Mouse (Mus musculus) adrenal gland, postnatal 36 days (tissue): ENCODE measurements around the gene Gm20518. TPM values are rescaled to one million over a fixed set of nuclear protein-coding genes. Genes with fewer than 3 reads are reported as not detected.
A peak's percentile ranks its signal among the peaks of the same experiment; 100 is the strongest.

Experiments
- DNase-seq, 2 experiments: peaks; one replicate each; pipeline ENCODE4 v3.0.0; 2021; ENCODE audit warnings: mixed read lengths in 1 of 2
- total RNA-seq, 2 experiments: library from RNA; stranded (reverse); gene quantifications; 2 replicates each; pipeline ENCODE4 v1.2.3; 2021

Gene Gm20518
- total RNA-seq, 2 experiments from 2014 or later = 0.20 to 0.40 TPM

DNA sequence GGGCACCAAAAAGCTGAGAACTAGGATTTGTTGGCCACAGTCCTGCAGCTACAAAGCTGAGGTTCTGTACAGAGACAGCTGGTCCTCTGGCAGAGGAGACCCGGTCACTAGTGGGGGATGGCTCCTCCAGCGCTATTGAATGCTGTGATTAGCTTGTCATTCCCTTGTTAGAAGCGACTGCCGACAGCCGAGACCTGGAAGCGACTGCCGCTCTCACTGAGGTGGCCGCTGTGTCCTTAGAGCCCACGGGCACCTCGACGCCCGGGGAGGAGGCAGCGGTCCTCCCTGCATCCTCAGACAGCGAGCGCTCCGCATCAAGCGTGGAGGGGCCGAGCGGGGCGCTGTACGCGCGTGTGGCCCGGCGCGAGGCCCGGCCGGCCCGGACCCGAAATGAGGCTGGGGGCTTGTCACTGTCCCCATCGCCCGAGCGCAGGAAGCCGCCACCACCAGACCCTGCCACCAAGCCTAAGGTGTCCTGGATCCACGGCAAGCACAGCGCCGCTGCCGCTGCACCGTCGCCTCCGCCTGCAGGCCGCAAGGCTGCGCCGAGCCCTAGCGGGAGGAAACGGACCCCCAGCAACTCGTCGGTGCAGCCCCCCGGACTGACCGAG, 84.8 kb downstream of the Gm20518 start:
- DNase-seq = peak; percentile 13 to 24

DNA sequence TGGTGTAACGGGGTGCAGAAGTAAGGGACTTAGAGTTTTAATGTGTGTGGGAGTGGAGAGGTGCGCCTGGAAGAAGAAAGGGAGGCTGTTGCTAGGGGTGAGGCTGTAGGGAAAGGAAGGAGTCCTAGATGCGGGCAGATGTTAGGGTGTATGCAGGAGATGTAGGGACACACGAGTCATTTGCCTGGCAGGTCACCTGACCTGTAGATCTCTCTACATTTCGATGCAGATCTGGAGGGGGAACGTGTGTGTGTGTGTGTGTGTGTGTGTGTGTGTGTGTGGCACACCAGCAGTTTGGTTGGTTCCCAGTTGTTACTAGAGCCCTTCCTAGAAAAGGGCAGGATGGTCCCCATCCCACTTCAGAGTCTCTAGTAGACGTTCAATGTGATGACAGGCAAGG, 86.5 kb downstream of the Gm20518 start:
- no peak for DNase-seq

DNA sequence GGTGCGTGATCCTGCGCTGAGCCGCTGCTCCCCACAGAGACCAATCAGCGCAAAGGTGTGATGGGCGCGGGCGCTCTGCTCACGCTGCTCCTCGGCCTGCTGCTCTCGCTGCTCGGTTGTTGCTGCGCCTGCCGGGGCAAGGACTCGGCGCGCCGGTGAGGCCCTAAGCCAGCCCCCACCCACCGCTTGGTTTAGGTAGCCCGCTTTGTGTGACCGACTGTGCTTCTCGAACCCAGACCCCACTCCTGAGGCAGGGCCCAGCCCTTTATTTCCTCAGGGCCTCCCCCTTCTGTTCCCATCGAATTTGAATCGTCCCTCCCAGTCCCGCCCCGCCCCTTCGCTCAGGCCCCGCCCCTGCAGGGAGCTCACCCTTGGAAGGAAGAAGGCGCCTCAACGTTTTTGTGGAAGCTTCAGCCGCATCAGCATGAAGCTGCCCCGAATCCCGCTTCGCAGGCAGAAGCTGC, 87.0 kb downstream of the Gm20518 start:
- peak; percentile 41 to 58 for DNase-seq

DNA sequence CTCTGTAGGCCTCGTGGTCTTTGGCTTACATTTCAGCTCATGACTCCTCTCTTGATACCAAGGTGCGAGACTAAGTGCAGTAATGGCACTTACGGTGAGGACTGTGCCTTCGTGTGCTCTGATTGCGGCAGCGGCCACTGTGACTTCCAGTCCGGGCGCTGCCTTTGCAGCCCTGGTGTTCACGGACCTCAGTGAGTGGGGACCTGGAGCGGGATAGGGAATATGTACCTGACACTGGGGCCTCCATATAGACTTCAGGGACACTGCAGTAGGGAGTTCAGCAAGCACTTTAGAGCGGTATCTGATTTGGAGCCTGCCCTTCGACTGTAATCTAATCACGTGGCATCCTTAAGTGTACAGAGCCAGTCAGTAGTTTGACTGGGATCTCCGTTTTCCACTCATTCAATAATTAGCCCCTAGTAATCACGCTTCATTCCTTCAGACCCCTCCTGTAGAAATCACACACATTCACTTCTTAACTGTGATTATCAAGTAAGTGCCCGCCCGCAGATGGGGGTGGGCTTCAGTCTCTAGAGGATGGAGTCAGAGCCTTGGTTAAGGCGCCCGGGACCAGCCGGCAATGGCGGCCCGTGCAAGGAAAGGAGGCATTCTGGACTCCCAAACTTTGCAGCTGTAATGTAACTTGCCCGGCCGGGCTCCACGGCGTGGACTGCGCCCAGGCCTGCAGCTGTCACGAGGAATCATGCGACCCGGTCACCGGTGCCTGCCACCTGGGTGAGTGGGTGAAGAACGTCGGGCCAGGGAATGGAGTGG, 87.6 kb downstream of the Gm20518 start:
- DNase-seq = no peak

DNA sequence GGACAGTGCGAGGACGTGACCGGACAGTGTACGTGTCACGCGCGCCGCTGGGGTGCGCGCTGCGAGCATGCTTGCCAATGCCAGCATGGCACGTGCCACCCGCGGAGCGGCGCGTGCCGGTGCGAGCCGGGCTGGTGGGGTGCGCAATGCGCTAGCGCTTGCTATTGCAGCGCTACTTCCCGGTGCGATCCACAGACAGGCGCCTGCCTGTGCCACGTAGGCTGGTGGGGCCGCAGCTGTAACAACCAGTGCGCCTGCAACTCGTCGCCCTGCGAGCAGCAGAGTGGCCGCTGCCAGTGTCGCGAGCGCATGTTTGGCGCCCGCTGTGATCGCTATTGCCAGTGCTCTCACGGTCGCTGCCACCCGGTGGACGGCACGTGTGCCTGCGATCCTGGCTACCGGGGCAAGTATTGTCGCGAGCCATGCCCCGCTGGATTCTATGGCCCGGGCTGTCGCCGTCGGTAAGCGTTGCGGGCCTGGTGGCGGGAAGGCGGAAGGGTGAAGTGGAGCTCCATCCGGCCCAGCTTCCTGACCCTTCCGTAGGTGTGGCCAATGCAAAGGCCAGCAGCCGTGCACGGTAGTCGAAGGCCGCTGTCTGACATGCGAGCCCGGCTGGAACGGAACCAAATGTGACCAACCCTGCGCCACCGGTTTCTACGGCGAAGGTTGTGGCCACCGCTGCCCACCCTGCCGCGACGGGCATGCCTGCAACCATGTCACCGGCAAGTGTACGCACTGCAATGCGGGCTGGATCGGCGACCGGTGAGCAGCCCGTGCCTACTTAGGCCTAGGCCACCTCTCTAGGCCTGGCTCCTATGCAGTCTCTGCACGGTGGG, 88.4 kb downstream of the Gm20518 start:
- peak; percentile 58 for DNase-seq

DNA sequence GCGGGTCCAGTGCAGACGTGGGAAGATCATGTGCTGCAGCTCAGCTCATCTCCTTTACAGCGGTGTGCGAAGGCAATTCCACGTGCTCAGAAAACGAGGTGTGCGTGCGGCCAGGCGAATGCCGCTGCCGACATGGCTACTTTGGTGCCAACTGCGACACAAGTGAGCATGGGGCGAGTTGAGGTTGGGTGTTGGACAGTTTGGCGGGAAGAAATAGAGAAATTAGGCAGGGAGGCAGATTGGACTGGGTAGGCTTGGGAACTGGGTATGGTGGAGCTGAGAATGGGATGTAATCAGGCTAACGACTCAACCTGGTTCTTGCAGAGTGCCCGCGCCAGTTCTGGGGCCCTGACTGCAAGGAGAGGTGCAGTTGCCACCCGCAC, 89.0 kb downstream of the Gm20518 start:
- DNase-seq = no peak

DNA sequence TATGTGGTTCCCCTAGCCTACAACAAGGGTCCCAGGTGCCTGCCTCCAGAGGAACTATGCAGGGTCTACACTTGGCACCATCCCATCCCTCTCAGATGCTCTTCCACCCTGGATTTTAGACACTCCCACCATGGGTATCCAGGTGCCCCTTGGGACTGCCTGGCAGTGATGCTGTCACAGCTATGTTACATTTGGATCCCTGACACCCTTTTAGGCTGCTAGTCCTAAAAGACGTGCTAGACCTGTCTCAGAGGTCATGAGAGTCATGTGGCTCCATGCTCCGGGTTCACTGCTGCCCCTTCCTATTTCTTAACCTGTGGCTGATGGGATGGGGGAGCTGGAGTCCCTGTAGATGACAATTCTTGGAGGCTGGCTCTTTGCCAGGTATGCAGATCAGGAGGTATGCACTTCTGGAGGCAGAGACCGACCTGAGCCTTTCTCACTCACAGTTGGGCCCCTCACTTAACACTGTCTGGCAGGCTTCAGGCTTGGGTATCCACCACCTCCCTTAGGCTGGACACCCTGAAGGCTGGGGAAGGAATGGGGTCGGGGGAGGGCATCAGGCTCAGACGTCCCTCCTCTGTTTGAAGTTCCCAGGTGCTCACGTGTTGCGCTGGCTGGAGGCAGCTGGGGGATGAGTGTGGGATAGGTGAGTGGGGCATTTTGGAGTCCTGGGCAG, 89.6 kb downstream of the Gm20518 start:
- DNase-seq = no peak

DNA sequence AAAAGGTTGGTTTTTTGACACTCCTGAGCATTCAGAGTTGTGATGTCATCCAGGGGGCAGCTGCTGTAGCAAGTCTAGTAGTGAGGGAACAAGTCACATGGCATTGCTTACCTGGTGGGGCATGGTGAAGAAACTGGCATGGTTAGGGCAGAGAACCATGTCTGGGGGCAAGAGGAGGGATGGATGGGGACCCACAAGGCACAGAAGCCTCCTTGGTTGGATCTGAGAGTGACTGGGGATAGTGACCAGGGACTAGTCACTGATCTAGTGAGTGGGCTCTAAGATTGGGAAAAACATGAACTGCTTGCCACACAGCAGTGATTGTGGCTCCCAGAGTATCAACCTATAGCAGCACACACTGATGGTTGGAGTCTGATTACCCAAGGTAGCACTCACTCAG, 91.9 kb downstream of the Gm20518 start:
- no peak for DNase-seq

DNA sequence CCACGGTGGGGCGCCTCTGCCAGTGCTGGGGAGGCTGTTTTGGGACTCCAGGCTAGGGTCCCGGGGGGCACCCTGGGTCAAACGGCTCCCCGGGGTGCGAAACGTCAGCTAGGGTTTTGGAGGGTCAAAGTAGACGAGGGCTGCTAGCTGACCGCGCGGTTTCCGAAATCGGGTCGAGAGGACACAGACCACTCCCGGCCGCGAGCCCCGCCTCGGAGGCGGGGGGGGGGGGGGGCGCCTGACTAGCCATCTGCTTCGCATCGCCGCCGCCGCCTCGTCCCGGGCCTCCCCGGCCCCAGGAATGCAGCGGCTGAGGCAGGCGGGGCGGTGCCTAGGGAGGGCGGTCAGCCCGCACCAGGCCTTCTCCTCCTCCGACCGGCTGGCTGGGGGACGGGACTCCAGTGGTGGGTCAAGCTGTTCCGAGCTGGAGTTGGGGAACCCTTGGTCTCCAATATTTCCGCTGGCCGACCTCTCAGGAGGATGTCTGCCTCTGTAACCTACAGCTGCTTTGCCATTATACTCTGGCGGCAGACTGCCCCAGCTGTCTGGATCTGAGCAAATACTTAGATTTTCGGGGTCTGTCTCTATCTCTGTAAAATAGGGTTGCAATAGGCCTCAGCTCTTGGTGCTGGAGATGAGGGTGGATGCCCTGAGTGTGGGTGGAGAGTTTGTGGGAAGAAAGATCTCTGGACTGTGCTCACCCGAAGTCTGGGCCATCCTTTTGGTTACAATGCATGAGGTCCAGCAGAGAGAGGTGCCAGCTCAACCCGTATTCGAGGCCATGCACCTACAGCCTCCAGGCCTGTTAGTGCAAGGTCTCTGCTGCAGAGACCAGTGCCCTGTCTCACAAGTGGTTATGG, 92.9 kb downstream of the Gm20518 start:
- DNase-seq = peak; percentile 44 to 57

DNA sequence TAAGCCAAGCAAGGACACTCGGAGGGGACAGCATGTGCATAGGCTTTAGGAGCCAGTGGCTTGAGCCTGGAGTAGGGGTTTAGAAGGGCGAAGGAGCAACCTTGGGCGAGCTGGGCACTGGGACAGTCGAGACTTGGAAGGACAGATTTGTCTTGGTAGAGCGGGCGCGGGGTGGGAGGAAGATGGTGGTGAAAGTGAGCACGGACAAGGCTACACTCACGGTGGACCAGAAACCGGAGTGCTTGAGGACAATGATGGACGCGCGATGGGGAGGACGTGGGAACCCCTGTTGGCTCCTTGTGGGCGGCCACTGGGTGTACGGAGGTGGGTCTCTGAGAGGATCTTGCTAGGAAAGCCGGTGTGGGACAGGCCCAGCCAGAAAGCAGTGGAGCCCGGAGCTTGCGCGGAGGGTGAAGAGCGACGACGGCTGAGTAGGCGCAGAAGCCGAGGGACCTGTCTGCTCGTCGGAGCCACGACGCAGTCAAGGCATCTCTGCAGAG, 93.6 kb downstream of the Gm20518 start:
- DNase-seq = peak in 1 of 2 experiments; percentile 11

DNA sequence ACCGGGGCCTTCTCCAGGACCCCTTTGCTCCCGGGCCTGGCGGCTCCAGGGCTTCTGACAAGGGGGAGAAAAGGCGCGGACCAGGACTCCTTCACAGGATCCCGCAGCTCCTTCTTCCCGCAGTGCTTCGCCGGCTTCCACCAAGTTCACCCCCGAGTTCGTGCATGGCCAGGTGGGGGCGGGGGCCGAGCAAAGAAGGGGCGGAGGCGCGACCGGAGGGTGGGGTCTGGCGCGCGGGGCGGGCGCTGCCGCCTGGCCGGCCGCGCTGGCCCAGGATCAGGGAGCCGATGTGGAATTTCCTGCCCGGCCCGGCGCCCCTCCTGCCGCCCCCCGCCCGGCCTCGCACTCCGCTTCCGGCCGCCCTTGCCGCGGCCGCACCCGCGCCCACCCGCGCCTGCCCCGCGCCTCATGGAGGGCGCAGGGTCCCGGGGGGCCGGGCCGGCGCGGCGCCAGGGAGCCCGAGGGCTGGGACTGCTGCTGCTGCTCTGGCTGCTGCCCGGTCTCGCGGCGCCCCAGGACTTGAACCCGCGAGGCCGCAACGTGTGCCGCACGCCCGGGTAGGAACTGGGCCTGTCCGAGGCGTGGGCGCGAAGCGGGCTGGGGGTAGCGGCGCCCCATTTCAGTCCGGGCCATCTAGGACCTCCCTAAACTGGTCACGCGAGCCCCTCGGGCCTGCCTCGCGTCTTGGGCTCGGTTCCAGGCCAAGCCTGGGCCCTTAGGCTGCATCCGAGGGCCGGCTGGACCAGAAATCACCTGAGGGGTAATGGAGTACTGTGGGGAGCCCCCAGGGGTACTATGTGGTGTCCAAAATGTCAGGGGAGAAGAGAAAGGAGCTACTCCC, 94.3 kb downstream of the Gm20518 start, which contains the start of gene Scarf2:
Scarf2 (plus strand) TSS at position 312 of the 841 bp plus-strand sequence.
- peak; percentile 49 to 64 for DNase-seq

DNA sequence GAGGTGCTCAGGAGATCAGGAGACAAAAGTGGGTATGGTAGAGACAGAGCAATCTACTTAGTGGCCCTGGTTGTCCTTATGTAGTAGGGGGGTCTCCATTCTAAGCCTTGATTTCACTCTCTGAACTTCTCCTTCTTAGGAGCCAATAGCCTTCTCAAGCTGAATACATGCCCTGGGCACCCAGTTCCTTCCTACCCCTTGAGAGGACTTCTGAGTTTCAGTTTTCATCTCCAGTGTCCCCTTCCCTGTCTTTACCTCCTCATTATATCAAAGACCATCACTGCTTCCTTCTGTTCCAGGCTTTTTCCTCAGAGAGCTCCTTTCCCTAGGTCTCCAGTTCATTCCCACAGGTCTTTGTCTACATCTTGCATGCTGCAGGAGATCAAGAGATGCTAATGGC, 95.0 kb downstream of the Gm20518 start:
- no peak for DNase-seq

DNA sequence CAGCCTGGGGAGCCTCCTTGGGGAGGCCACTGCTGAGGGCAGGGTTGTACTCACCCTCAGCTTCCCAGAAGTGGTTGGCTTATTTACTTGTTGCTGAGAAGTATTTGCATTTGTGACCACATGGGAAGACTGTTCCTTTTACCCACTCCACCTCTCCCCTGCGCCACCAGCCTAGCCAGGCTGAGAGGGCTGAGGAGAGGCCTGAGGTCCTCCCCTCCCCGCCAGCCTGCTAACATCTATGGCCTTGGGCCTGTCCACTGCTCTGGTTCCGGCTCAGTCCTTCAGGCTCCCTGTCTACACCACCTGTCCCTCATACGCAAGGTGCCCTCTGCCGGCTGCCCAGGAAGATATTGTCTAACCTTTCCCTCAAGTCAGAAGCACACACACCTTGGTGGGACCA, 95.8 kb downstream of the Gm20518 start:
- DNase-seq = no peak

DNA sequence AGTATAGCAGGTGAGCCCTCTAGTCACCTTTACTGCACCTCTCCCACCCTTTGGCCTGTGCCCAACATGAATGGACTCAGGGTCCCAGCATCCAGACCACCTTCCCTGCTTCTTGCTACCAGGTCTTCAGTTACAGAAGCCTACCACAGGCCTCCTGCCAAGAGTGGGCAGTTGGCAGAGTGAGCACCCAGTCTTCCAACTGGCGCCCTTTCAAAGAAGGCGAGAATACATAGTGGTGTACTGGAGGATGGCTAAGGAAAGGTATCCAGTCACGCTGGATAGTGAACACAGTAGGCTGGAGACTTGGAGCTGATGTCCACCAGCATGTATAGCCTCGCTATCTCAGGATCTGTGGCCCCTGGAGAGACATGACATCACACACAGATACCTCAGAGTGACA, 97.4 kb downstream of the Gm20518 start:
- no peak for DNase-seq

DNA sequence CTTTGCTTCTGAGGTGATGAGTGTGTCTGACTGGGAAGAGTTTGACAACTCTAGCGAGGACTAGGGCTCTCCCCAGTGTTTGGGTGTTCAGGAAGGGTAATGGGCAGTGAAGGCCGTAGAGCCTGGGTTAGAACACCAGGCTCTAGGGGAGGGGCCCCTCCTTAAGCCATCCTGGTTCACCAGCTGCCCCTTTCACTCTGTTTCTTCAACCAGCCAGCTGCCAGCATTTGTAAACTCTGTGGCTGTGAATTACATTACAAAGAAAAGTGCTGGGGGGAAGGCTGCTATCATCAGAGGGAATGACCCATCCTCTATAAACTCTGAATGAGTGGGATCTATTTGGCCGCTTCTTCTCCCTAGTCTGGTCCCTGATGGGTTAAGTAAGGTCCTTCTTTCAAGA, 98.7 kb downstream of the Gm20518 start:
- no peak for DNase-seq

DNA sequence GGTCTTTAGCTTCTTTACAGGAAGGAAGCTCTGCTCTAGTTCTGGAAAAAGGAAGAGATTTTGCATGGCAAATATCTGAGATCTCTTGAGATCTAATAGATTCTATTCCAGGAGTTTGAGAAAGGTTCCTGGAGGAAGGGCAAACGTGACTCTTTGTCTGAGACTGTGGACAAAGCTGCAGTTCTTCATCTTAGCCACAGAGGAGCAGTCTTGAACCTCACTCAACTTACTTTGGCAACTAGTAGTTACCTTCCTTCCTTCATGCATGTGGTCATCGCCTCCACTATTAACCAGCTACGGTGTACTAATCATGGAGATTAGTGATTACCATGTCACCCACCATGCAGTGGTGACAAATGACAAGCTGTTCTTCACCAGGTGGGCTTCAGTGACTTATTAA, 106.1 kb downstream of the Gm20518 start:
- no peak for DNase-seq
